Mouse (Mus musculus): Measurements from ENCODE around the gene Vopp1.
"Not testable (repeated sequence)": the region's sequence is repeated elsewhere in the genome, so short reads cannot be mapped to it uniquely, and the experiment has no call there.

Gene Vopp1
- long read RNA-seq, experiment 1, transcript Vopp1-201 (5 exons, 2,919 nt): major isoform, 13 of 17 reads
- long read RNA-seq, experiment 1, partial matches to known transcripts: 1 of 17 reads
- long read RNA-seq, experiment 1, other reads (novel, unspliced or antisense): 3 of 17 reads
- long read RNA-seq, experiment 2, transcript Vopp1-201 (5 exons, 2,919 nt): major isoform, 5 of 8 reads
- long read RNA-seq, experiment 2, partial matches to known transcripts: 0 of 8 reads
- long read RNA-seq, experiment 2, other reads (novel, unspliced or antisense): 3 of 8 reads

- intact Hi-C loops (cut with DNase I): no loop called here
Measured at GRCm38 (mm10) chr6:57824422-57825258, at the start of gene Vopp1. TSS of gene Vopp1 (minus strand) at chr6:57825159.

- intact Hi-C loops (cut with DNase I): loop anchor here (2.0 to 10.0 kb wide), 2 partner anchors 117 to 255 kb away; no protein-coding TSS in a partner anchor
Measured at GRCm38 (mm10) chr6:57859043-57860042, 34.4 kb upstream of the Vopp1 start.

- intact Hi-C loops (cut with DNase I): not testable (repeated sequence)
Measured at GRCm38 (mm10) chr6:57851177-57851576, 26.2 kb upstream of the Vopp1 start.

- intact Hi-C loops (cut with DNase I): no loop called here
Measured at GRCm38 (mm10) chr6:57850286-57850685, 25.3 kb upstream of the Vopp1 start, which contains the start of gene Vmn1r21. TSS of gene Vmn1r21 (minus strand) at chr6:57850343.

- intact Hi-C loops (cut with DNase I): no loop called here
Measured at GRCm38 (mm10) chr6:57839693-57840408, 14.9 kb upstream of the Vopp1 start.

- intact Hi-C loops (cut with DNase I): no loop called here
Measured at GRCm38 (mm10) chr6:57825259-57825715, 328 bp upstream of the Vopp1 start.

GRCm38 (mm10) chr6:57823461-57823860 lies 1.5 kb downstream of the Vopp1 start:
- intact Hi-C loops (cut with DNase I): no loop called here

GRCm38 (mm10) chr6:57822648-57823410 lies 2.1 kb downstream of the Vopp1 start:
- intact Hi-C loops (cut with DNase I): no loop called here

- intact Hi-C loops (cut with DNase I): no loop called here
Measured at GRCm38 (mm10) chr6:57814436-57814940, 10.5 kb downstream of the Vopp1 start.

- intact Hi-C loops (cut with DNase I): no loop called here
Measured at GRCm38 (mm10) chr6:57811748-57812730, 12.9 kb downstream of the Vopp1 start.

- intact Hi-C loops (cut with DNase I): no loop called here
Measured at GRCm38 (mm10) chr6:57805218-57806069, 19.5 kb downstream of the Vopp1 start.

GRCm38 (mm10) chr6:57803130-57803529 lies 21.8 kb downstream of the Vopp1 start:
- intact Hi-C loops (cut with DNase I): no loop called here

- intact Hi-C loops (cut with DNase I): no loop called here
Measured at GRCm38 (mm10) chr6:57798986-57799385, 26.0 kb downstream of the Vopp1 start.

GRCm38 (mm10) chr6:57796853-57797423 lies 28.0 kb downstream of the Vopp1 start:
- intact Hi-C loops (cut with DNase I): no loop called here

- intact Hi-C loops (cut with DNase I): no loop called here
Measured at GRCm38 (mm10) chr6:57795835-57796234, 29.1 kb downstream of the Vopp1 start.

- intact Hi-C loops (cut with DNase I): not testable (repeated sequence)
Measured at GRCm38 (mm10) chr6:57792821-57793220, 32.1 kb downstream of the Vopp1 start.

GRCm38 (mm10) chr6:57790542-57790941 lies 34.4 kb downstream of the Vopp1 start:
- intact Hi-C loops (cut with DNase I): no loop called here
